Mouse (Mus musculus) small intestine, adult 2 months (tissue): ENCODE results near the gene Il17f. TPM values are rescaled to one million over a fixed set of nuclear protein-coding genes. Genes with fewer than 3 reads are reported as not detected.
"Not testable (repeated sequence)": the region's sequence is repeated elsewhere in the genome, so short reads cannot be mapped to it uniquely, and the experiment has no call there.

Experiments
- H3K27ac ChIP-seq: fragments of 200-500 bp; 2 replicates; pipeline ENCODE4 v1.5.1; 2012; ENCODE audit warnings: low read depth, low read length, control low read depth, inconsistent platforms; ENCODE audit not compliant: insufficient read depth
- H3K27me3 ChIP-seq: fragments of 200-500 bp; 2 replicates; pipeline ENCODE4 v1.6.1; 2012; ENCODE audit warnings: mild to moderate bottlenecking, moderate library complexity, low read length, inconsistent platforms; ENCODE audit not compliant: control insufficient read depth, insufficient read depth
- H3K36me3 ChIP-seq: fragments of 200-500 bp; 2 replicates; pipeline ENCODE4 v1.6.1; 2012; ENCODE audit warnings: mild to moderate bottlenecking, low read length, control low read depth, inconsistent platforms; ENCODE audit not compliant: control insufficient read depth, insufficient read depth
- H3K4me1 ChIP-seq: fragments of 200-500 bp; 2 replicates; pipeline ENCODE4 v1.6.1; 2012; ENCODE audit warnings: low read length, inconsistent platforms, mixed read lengths; ENCODE audit not compliant: control insufficient read depth, insufficient read depth, insufficient read length
- H3K4me3 ChIP-seq: fragments of 200-500 bp; 2 replicates; pipeline ENCODE4 v1.5.1; 2012; ENCODE audit warnings: low read depth, mild to moderate bottlenecking, control low read depth, inconsistent platforms, low read length, moderate library complexity
- CTCF ChIP-seq: fragments of 200-500 bp; IDR thresholded peaks from 2 replicates; pipeline ENCODE4 v1.5.1; 2012; ENCODE audit warnings: low read depth, mild to moderate bottlenecking, control low read depth, inconsistent platforms, low read length, moderate library complexity, mixed read lengths; ENCODE audit not compliant: insufficient replicate concordance, insufficient read length; ENCODE audit errors: extremely low read depth
- POLR2A ChIP-seq: fragments of 200-500 bp; IDR thresholded peaks from 2 replicates; pipeline ENCODE4 v1.6.1; 2012; ENCODE audit warnings: low read depth, mild to moderate bottlenecking, control low read depth, inconsistent platforms, low read length, moderate library complexity
- WGBS: fragments of 180-500 bp; shearing (Covaris S2); methylation state at CpG from one replicate; pipeline ENCODE4 v1.1.7; 2018; 5-methylcytosine and 5-hydroxymethylcytosine counted together
- polyA plus RNA-seq: library from polyadenylated mRNA; depleted of rRNA; stranded (reverse); fragments of >200 nt; gene quantifications from 2 replicates; pipeline ENCODE4 v1.2.3, GENCODE M21; 2012; rRNA removed

The Il17f gene
- not detected in 2 replicates for polyA plus RNA-seq

- H3K4me3 ChIP-seq, H3K27me3 ChIP-seq, H3K4me1 ChIP-seq, H3K27ac ChIP-seq, H3K36me3 ChIP-seq: not testable (repeated sequence)
- WGBS, result no CpG with 5 or more reads among the region's 1 CpGs
Observed at GRCm38 (mm10) chr1:20790517-20790916, at the start of gene Il17f. TSS of gene Il17f (minus strand) at chr1:20790617.

DNA sequence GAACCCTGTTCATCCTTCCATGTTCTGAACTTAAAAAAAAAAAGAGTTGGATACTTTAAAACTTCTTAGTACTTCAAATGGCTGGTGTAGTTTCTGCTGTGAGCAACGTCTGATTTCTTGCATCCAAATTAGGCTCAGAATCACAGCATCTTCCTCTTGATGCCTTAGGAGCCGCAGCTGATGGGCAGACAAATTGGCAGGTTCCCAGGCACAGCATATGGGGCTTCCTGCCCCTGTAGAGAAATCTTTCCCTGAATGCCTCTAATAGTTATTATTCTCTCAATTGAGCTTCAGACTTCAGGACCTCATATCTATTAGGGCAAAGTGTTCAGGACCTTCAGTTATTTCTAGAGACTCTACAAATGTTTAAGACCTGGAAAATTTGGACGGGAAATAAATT, 49.5 kb upstream of the Il17f start:
- TF ChIP-seq POLR2A (no peak), CTCF (no peak)
- Histone ChIP-seq H3K27me3 (no peaks in the 10 kb centered on the region), H3K4me3 (no peak overlapping the region), H3K4me1 (no peaks in the 10 kb centered on the region), H3K27ac (no peak overlapping the region), H3K36me3 (no peaks in the 10 kb centered on the region)
- WGBS, result 77% methylated on average over 3 of the region's 3 CpGs

DNA sequence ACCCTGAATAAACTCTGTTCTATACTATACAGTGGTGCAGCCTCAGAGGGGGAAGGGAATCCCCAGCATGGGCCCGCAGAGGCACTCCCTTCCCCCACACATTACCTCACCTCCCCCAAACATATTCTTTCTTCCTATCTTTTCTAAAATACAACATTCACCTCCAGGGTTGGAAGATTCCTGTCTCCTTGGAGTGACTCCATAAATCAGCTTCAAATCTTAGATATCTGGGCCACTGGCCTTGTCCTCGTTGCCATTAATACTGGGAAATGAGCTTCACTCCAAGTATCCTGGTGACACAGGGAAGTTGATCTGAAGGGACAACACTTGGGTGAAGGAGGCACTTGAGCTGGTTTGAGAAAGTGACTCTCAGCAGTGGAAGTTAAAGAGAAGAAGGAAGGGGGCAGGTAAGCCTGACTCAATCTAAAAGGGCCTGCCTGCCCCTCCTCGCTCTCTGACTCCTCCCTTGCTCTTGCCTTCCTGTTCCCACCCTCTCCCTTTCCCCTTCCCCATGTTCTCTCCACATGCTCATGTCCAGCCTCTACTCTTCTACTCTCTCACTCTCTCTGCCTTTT, 46.2 kb upstream of the Il17f start:
- Histone ChIP-seq H3K27me3 (no peaks in the 10 kb centered on the region), H3K27ac (no peak overlapping the region), H3K4me1 (no peaks in the 10 kb centered on the region), H3K4me3 (no peak overlapping the region), H3K36me3 (no peaks in the 10 kb centered on the region)
- TF ChIP-seq POLR2A (no peak), CTCF (no peak)
- WGBS, result 77% methylated on average over 3 of the region's 3 CpGs

- Histone ChIP-seq H3K4me3 (no peak overlapping the region), H3K4me1 (no peaks in the 10 kb centered on the region), H3K36me3 (no peaks in the 10 kb centered on the region), H3K27ac (no peak overlapping the region), H3K27me3 (no peaks in the 10 kb centered on the region)
- 82% methylated on average over 4 of the region's 4 CpGs for WGBS
- TF ChIP-seq POLR2A (no peak), CTCF (no peak)
Observed at GRCm38 (mm10) chr1:20833141-20833511, 42.7 kb upstream of the Il17f start.

DNA sequence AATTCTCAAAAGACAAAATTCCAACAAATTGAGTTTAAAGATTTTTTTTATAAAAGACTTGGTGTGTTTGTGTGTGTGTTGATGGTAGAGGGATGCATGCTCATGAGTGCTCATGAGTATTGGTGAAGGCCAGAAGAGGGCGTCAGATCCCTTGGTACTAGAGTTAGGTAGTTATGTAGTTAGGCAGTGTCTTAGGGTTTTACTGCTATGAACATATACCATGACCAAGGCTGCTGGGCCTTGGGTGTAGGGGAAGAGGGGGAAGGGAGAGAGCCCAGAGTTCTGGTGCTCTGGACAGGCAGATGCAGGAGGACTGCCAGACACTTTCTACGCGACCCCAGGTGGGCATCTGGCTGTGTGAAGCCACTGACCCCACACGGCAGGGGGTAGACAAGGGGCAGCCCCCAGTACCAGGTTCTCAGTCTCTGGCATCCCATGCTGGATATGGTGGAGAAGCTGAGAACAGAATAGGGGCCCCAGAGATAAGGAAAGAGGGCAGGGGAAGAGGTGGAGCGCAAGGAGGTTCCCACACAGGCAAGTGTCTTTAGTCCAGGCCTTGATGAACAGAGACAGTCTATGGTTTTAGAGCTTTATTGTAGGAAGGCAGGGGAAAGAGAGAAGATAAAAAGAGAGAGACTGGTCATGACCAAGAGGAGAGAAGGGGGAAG, 42.2 kb upstream of the Il17f start:
- Histone ChIP-seq H3K27ac (no peak overlapping the region), H3K36me3 (no peaks in the 10 kb centered on the region), H3K27me3 (no peaks in the 10 kb centered on the region), H3K4me1 (no peaks in the 10 kb centered on the region), H3K4me3 (no peak overlapping the region)
- 76% methylated on average over 5 of the region's 5 CpGs for WGBS
- TF ChIP-seq POLR2A (no peak), CTCF (no peak)

- WGBS, result 67% methylated on average over 1 of the region's 1 CpGs
Observed at GRCm38 (mm10) chr1:20830546-20830945, 40.1 kb upstream of the Il17f start.

GRCm38 (mm10) chr1:20828061-20828460, 37.6 kb upstream of the Il17f start:
- H3K4me1 ChIP-seq, result no peaks in the 10 kb centered on the region
- no peak overlapping the region for H3K27ac ChIP-seq
- WGBS, result 86% methylated on average over 2 of the region's 2 CpGs
- H3K4me3 ChIP-seq, result no peak overlapping the region
- no peaks in the 10 kb centered on the region for H3K36me3 ChIP-seq
- TF ChIP-seq CTCF, result no peak
- TF ChIP-seq POLR2A, result no peak
- H3K27me3 ChIP-seq, result no peaks in the 10 kb centered on the region

More at GRCm38 (mm10) chr1:20830546-20830945, 40.1 kb upstream of the Il17f start:
- no peak for TF ChIP-seq POLR2A
- no peak for TF ChIP-seq CTCF
- H3K4me1 ChIP-seq, result no peaks in the 10 kb centered on the region
- H3K27me3 ChIP-seq, result no peaks in the 10 kb centered on the region
- no peak overlapping the region for H3K27ac ChIP-seq
- H3K4me3 ChIP-seq, result no peak overlapping the region
- no peaks in the 10 kb centered on the region for H3K36me3 ChIP-seq
